Mouse (Mus musculus): ENCODE measurements around the gene Tnfsf4.
A peak's percentile ranks its signal among the peaks of the same experiment; 100 is the strongest.

Gene Tnfsf4

DNA sequence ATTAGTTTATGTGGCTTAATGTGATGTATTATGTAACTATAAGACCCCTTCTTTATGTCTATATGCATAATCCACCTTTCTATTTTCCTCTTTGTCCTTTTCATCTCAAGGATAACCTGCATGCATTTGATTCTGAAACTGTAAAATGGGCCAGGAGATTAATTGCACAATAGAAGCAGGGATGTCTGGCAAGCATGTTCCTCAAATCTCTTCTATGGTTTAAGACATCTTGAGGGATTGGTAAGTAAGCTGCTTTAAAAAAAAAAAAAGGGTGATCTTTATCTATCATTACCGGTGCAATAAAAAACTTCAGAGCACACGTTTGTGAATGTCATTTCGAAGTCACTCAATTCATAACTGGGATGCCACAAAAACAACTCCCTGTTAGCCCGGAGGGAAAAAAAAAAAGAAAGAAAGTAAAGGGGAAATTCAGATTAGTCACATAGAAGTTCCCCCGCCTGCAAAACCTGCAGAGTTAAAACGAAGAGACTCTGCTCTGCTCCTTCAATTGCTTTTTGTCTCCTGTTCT is at the start of gene Tnfsf4:
Gene Tnfsf4 (plus strand): TSS at position 479 of the 529 bp plus-strand sequence.
- DNase-seq (ENCODE audit: extremely low read depth, low read depth, low spot score), result no peak

DNA sequence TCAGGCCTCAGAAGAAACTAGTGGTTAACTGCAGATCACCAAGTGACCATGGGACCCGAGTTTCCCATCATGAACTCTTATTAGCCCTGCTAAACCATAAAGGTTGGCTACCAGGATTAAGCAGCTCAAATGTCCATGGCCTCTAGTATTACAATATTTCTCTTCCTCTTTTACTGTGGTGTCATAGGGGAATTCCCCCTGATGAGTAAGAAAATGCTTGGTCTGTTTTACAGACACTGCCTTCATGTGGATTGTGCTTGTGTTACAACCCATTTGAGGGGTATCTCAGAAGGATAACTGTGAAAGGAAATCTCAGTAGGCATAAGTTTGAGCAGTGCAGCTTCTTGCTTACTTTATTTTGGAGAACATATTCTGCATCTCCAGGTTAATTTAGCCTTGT is 44.2 kb upstream of the Tnfsf4 start:
- DNase-seq (ENCODE audit: extremely low read depth, low read depth, low spot score), result no peak

GRCm38 (mm10) chr1:161365006-161365405 is 30.2 kb upstream of the Tnfsf4 start:
- DNase-seq (ENCODE audit: extremely low read depth, low read depth, low spot score), result no peak

- no peak for DNase-seq (ENCODE audit: extremely low read depth, low read depth, low spot score)
Observed at GRCm38 (mm10) chr1:161371919-161372318, 23.3 kb upstream of the Tnfsf4 start.

DNA sequence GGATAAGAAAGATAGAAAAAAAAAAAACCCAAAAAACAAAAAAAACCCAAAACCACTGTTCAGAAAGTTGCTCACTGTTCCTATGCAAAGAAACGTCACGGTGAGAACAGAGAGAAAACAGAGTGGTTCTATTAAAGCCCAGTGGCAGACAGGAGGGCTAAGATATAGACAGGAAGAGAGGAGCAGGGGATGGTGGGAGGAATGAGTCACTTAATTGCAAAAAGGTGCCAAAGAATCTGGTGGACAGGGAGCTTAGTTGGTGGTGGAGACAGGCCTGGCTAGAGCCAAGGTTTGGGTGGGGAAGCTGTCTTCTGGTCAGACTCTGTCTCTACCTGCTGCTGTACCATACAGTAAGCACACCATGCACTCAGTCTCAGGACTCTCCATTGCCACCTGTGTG is 19.3 kb upstream of the Tnfsf4 start:
- no peak for DNase-seq (ENCODE audit: extremely low read depth, low read depth, low spot score)

DNA sequence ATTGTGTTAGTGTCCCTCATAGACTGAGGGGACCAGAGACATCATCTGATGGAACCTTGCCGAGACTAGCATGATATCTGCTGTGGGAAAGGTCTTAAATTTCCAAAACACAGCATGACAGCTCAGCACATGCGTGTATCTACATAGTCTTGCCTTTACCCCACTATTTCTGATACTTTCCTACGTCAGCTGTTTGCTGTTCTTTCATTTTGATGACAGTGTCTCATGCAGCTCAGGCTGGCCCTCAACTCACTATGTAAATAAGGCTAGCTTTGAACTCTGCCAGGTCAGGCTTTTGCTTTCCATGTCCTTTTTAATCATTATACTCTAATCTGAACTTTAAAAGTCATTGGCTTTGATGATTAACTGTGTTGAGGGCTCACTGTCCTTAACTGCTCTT is 16.6 kb upstream of the Tnfsf4 start:
- DNase-seq (ENCODE audit: extremely low read depth, low read depth, low spot score), result no peak

GRCm38 (mm10) chr1:161379685-161380424 is 15.4 kb upstream of the Tnfsf4 start:
- DNase-seq (ENCODE audit: extremely low read depth, low read depth, low spot score), result peak; percentile 37

- no peak for DNase-seq (ENCODE audit: extremely low read depth, low read depth, low spot score)
Observed at GRCm38 (mm10) chr1:161380425-161380780, 14.8 kb upstream of the Tnfsf4 start.

- DNase-seq (ENCODE audit: extremely low read depth, low read depth, low spot score), result no peak
Observed at GRCm38 (mm10) chr1:161390066-161390465, 5.1 kb upstream of the Tnfsf4 start.

DNA sequence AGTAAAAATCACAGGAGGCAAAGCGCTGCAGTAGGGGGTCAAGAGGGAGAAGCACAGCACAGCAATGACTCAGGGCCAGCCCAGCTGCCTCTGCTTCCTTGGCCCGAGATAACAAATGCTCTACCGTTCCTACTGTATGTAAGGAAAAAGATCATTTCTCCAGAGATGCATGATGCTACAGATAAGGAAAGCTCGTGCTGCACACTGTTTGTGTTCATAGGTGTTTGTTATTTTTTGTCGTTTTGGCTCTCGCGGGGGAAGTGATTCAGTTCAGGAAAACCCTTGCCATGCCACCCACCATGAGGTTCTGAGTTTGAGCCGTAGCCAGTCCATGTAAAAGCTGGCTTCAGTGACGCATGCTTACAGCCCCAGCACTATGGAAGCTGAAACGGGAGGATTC is 2.3 kb upstream of the Tnfsf4 start:
- DNase-seq (ENCODE audit: extremely low read depth, low read depth, low spot score), result no peak

GRCm38 (mm10) chr1:161395610-161396009 is 401 bp downstream of the Tnfsf4 start:
- no peak for DNase-seq (ENCODE audit: extremely low read depth, low read depth, low spot score)

- DNase-seq (ENCODE audit: extremely low read depth, low read depth, low spot score), result no peak
Observed at GRCm38 (mm10) chr1:161396351-161396750, 1.1 kb downstream of the Tnfsf4 start.

DNA sequence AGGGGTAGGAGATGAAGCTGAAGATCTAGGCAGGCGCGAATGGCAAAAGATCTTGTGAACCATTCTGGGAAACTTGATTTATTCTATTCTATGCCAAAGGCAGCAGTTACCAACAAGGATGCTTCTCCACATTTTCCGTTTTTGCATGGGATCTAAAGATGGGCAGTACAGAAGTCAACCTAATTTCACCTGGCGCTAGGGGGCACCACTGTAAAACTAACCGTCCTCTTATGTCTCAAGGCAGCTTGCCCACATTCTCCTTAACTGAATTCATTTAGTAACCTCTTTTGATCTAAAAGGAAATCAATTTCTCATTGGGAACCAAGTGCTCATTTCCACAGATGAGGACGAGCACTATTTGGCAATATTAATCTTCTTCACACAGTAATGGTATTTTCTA is 4.9 kb downstream of the Tnfsf4 start:
- no peak for DNase-seq (ENCODE audit: extremely low read depth, low read depth, low spot score)

GRCm38 (mm10) chr1:161403061-161403460 is 7.9 kb downstream of the Tnfsf4 start:
- DNase-seq (ENCODE audit: extremely low read depth, low read depth, low spot score), result no peak

DNA sequence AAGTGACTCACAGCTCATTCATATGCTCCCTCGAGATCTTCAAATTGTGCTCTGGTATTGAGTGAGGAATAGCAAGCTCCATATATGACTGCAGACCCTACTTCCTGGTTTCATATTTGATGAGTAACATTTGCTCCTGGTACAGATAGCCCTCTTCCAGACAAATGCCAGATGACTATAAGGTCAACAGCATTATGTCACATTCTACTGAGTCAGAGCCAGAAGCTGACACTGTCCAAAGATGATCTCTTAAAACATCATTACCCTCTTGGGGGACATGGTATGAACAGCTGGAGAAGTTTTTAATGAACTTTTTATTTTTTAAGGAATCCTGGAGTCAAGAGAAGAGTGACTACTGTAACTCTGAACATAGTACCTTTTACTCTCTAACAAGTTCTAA is 11.3 kb downstream of the Tnfsf4 start:
- DNase-seq (ENCODE audit: extremely low read depth, low read depth, low spot score), result no peak

GRCm38 (mm10) chr1:161419926-161420325 is 24.7 kb downstream of the Tnfsf4 start:
- no peak for DNase-seq (ENCODE audit: extremely low read depth, low read depth, low spot score)

GRCm38 (mm10) chr1:161420646-161421045 is 25.4 kb downstream of the Tnfsf4 start:
- DNase-seq (ENCODE audit: extremely low read depth, low read depth, low spot score), result no peak

DNA sequence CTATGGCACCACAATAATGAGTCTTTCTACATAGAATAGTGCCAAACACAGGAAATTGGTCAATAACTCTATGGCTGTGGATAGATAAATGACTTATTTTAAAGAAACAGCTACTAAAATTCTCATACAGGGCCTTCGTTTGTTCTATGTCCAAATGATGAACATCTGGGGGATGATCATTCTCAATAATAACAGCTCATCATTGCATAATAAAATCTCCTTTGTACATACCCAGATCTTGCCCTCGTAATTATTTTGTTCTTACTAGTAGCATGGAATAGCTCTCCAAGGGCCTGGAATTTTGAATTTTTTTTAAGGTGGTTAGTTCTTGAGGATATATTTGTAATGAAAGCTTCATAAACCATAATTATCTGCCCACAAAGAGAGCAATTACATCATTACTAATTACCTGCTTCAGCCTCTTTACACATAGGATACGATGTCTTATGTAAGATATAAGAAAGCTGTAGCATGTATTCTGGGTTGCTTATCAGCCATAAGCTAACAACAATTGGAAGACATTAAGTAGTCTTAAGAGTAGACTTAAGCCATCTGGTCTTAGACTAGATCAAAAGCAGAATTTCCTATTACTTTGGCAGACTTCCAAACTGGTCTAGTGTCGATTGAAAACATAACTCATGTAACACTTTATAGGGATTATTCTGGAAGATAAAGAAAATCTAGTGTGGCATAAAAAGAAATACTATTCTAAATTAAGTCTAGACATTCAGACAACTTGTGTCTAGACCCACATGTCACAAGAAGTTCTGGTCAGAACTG is 31.3 kb downstream of the Tnfsf4 start:
- no peak for DNase-seq (ENCODE audit: extremely low read depth, low read depth, low spot score)

- no peak for DNase-seq (ENCODE audit: extremely low read depth, low read depth, low spot score)
Observed at GRCm38 (mm10) chr1:161427057-161427311, 31.8 kb downstream of the Tnfsf4 start.

GRCm38 (mm10) chr1:161435781-161436180 is 40.6 kb downstream of the Tnfsf4 start:
- DNase-seq (ENCODE audit: extremely low read depth, low read depth, low spot score), result no peak

- no peak for DNase-seq (ENCODE audit: extremely low read depth, low read depth, low spot score)
Observed at GRCm38 (mm10) chr1:161436503-161436902, 41.3 kb downstream of the Tnfsf4 start.

DNA sequence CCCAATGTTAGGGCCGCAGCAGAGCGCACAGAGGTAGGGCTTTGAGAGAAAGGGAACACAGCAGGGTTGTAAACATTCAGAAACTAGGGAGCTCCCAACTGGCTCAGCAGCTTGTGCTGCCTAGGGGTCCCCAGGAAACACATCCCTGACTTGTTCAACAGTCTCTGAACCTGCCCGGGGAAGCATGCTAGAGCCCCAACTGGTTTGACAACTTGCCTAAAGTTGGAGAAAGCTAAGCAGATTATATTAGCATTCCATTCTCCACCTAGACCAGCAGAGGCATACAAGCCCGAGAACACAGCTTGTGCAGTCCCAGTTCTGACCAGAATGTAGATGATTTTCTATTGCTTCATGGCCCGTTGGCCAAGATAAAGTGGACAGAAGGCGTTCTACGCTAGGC is 49.6 kb downstream of the Tnfsf4 start:
- DNase-seq (ENCODE audit: extremely low read depth, low read depth, low spot score), result peak; percentile 52

Measured in fat pad, adult 2 months (tissue).